Mouse (Mus musculus) ES-Bruce4 (cell line): ENCODE data around the gene Tm6sf1. TPM values are rescaled to one million over a fixed set of nuclear protein-coding genes. Genes with fewer than 3 reads are reported as not detected.
"Not testable (repeated sequence)": the region's sequence is repeated elsewhere in the genome, so short reads cannot be mapped to it uniquely, and the experiment has no call there.

Experiments used
- H3K27ac ChIP-seq: 2 replicates; pipeline ENCODE4 v1.5.1; 2012; ENCODE audit warnings: low read length, inconsistent platforms; ENCODE audit not compliant: insufficient read depth
- H3K27me3 ChIP-seq: 2 replicates; pipeline ENCODE4 v1.6.1; 2012; ENCODE audit warnings: mild to moderate bottlenecking, low read length, inconsistent platforms; ENCODE audit not compliant: control insufficient read depth, poor library complexity, insufficient read depth, severe bottlenecking
- H3K36me3 ChIP-seq: 2 replicates; pipeline ENCODE4 v1.6.1; 2012; ENCODE audit warnings: inconsistent platforms, mild to moderate bottlenecking, low read length, moderate library complexity; ENCODE audit not compliant: control insufficient read depth, poor library complexity, insufficient read depth, severe bottlenecking
- H3K4me1 ChIP-seq: one replicate; pipeline ENCODE4 v1.8.1; 2011; ENCODE audit warnings: low read length; ENCODE audit not compliant: control insufficient read depth, insufficient read depth
- H3K4me3 ChIP-seq: 2 replicates; pipeline ENCODE4 v1.5.1; 2011; ENCODE audit warnings: low read depth, mild to moderate bottlenecking, low read length
- H3K9ac ChIP-seq: 2 replicates; pipeline ENCODE4 v1.6.1; 2012; ENCODE audit warnings: low read depth, mild to moderate bottlenecking, inconsistent platforms; ENCODE audit not compliant: poor library complexity, severe bottlenecking
- H3K9me3 ChIP-seq: replicated peaks from 2 replicates; pipeline ENCODE4 v1.6.1; 2012; ENCODE audit warnings: mild to moderate bottlenecking, low read length, inconsistent platforms; ENCODE audit not compliant: control insufficient read depth, poor library complexity, insufficient read depth, severe bottlenecking
- CTCF ChIP-seq: IDR thresholded peaks from one replicate; pipeline ENCODE4 v1.8.1; 2011; ENCODE audit warnings: low read depth, low read length
- EP300 ChIP-seq: IDR thresholded peaks from 2 replicates; pipeline ENCODE4 v1.6.1; 2011; ENCODE audit warnings: low read depth, low read length; ENCODE audit not compliant: insufficient read depth
- POLR2A ChIP-seq: IDR thresholded peaks from one replicate; pipeline ENCODE4 v1.8.1; 2011; ENCODE audit warnings: low read length; ENCODE audit not compliant: insufficient read depth
- polyA plus RNA-seq: library from polyadenylated mRNA; stranded (reverse); fragments of >200 nt; gene quantifications from 2 replicates; pipeline ENCODE4 v1.2.4, GENCODE M21; 2011; ENCODE audit warnings: low read depth; ENCODE audit not compliant: missing spikeins, insufficient read depth, insufficient read length

Gene Tm6sf1
- polyA plus RNA-seq, 1 experiment: 10.1 TPM

DNA sequence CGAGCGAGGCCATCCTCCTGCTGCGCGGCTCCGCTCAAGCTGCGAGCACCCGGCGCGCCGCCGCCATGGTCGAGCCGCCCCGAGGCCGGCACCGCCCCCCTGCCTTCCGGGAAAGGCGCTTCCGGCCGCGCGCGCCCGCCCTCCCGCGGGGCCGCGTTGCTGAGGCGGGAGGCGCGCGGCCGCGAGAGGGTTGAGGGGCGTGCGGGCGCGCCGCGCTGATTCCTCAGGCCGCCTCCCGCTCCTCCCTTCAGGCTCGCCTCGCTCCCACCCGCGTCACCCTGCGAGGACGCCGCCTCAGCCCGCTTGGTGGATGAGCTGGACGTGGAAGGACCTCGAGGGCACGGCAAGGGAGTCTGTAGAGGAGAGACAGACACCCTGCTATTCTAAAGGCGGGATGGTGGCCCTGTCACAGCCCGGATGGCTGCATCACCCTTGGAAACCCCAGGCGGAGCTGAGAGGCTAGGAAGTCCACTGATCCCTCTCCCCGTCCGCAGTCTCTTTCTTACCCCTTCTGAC is 29.4 kb upstream of the Tm6sf1 start, which contains the start of gene Btbd1:
Gene Btbd1 (minus strand): TSS at position 53 of the 516 bp plus-strand sequence.
- Histone ChIP-seq H3K27me3 (no peaks in the 10 kb centered on the region), H3K9ac (peak within 1 kb of the TSS; percentile 91), H3K27ac (peak within 1 kb of the TSS; percentile 28; the same call in 1 of the 2 replicates), H3K4me3 (peak within 1 kb of the TSS; percentile 93), H3K4me1 (no peaks in the 10 kb centered on the region), H3K36me3 (no peaks in the 10 kb centered on the region), H3K9me3 (no peaks in the 10 kb centered on the region)
- TF ChIP-seq POLR2A: no peak
- no peak for TF ChIP-seq EP300
- no peak for TF ChIP-seq CTCF

- TF ChIP-seq EP300: no peak
- Histone ChIP-seq H3K4me3 (no peak overlapping the region), H3K9me3 (no peaks in the 10 kb centered on the region; the same call in 1 of the 2 replicates), H3K9ac (no peak overlapping the region), H3K27me3 (no peaks in the 10 kb centered on the region), H3K4me1 (no peaks in the 10 kb centered on the region), H3K36me3 (no peaks in the 10 kb centered on the region), H3K27ac (no peak overlapping the region)
Observed at GRCm38 (mm10) chr7:81834847-81835246, 24.0 kb upstream of the Tm6sf1 start.

DNA sequence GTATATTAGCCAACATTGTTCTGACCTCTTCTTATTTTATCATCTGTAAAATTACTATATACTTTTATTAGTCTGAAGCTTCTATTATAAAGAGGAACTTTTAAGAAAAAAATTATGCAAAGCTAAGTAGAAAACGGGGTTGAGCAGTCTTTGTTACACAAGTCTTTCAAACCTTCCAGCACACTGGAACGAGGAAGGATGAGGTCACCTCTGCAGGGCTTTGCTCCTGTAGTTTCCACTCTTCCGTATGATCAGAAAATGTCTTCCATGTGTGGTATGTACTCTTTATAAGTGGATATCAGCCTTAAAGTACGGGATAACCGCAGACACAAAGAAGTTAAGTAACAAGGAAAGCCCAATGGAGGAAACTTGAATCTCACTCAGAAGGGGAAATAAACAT is 23.4 kb upstream of the Tm6sf1 start:
- no peaks in the 10 kb centered on the region for H3K27me3 ChIP-seq
- no peak overlapping the region for H3K4me3 ChIP-seq
- TF ChIP-seq POLR2A (no peak), EP300 (no peak), CTCF (no peak)
- H3K9ac ChIP-seq: no peak overlapping the region
- no peaks in the 10 kb centered on the region; the same call in 1 of the 2 replicates for H3K9me3 ChIP-seq
- H3K36me3 ChIP-seq: no peaks in the 10 kb centered on the region
- no peak overlapping the region for H3K27ac ChIP-seq
- H3K4me1 ChIP-seq: no peaks in the 10 kb centered on the region

GRCm38 (mm10) chr7:81837771-81838170 is 21.0 kb upstream of the Tm6sf1 start:
- not testable (repeated sequence) for H3K36me3 ChIP-seq, H3K9me3 ChIP-seq, H3K4me1 ChIP-seq, H3K9ac ChIP-seq, H3K27ac ChIP-seq, H3K27me3 ChIP-seq, H3K4me3 ChIP-seq

DNA sequence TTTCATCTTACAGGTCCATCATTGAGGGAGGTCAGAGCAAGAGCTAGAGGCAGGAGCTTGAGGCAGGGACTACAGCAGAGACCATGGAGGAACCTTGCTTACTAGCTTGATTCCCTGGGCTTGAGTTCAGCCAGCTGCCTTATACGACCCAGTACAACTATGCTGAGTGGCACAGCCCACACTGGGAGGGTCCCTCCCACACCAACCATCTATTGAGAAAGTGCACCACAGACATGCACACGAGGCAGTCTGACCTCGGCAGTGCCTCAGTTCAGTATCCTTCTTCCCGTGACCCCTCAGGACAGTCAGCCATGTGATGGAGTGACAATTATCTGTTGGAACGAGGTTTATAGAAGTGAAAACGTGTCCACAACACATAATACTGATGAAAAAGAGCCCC is 19.1 kb upstream of the Tm6sf1 start:
- no peaks in the 10 kb centered on the region for H3K36me3 ChIP-seq
- H3K27me3 ChIP-seq: no peaks in the 10 kb centered on the region
- TF ChIP-seq EP300 (no peak), POLR2A (no peak), CTCF (no peak)
- no peak overlapping the region for H3K4me3 ChIP-seq
- H3K9ac ChIP-seq: no peak overlapping the region
- H3K4me1 ChIP-seq: no peaks in the 10 kb centered on the region
- no peak overlapping the region for H3K27ac ChIP-seq
- no peaks in the 10 kb centered on the region; the same call in 1 of the 2 replicates for H3K9me3 ChIP-seq

GRCm38 (mm10) chr7:81840661-81841181 is 18.1 kb upstream of the Tm6sf1 start:
- no peaks in the 10 kb centered on the region for H3K36me3 ChIP-seq
- no peaks in the 10 kb centered on the region for H3K27me3 ChIP-seq
- no peak overlapping the region for H3K4me3 ChIP-seq
- TF ChIP-seq EP300 (no peak), POLR2A (no peak), CTCF (no peak)
- no peak overlapping the region for H3K27ac ChIP-seq
- H3K9me3 ChIP-seq: no peaks in the 10 kb centered on the region; the same call in 1 of the 2 replicates
- H3K9ac ChIP-seq: no peak overlapping the region
- no peaks in the 10 kb centered on the region for H3K4me1 ChIP-seq

DNA sequence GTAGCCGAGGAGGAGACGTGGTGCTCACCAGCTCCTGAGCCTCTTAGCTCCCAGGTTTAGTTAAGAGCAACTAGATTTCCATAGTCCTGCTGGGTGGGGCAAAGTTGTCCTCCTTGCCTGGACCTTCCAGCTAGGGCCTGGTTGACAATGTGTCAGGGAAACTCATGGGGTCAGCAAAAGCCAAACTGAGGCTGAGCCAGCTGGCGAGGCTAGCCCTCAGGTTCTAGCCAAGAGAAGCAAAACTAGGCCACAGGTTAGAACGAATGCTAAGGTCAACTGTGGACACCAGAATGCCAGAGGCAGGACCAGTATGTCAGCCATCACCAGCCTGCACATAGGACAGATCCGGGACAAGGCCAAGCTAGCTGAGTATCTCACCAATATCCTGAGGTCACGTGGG is 17.4 kb upstream of the Tm6sf1 start:
- TF ChIP-seq POLR2A (no peak), EP300 (no peak), CTCF (no peak)
- Histone ChIP-seq H3K4me3 (no peak overlapping the region), H3K36me3 (no peaks in the 10 kb centered on the region), H3K27ac (no peak overlapping the region), H3K4me1 (no peaks in the 10 kb centered on the region), H3K9me3 (no peaks in the 10 kb centered on the region; the same call in 1 of the 2 replicates), H3K27me3 (no peaks in the 10 kb centered on the region), H3K9ac (no peak overlapping the region)
